Mouse (Mus musculus) midbrain, embryonic 12.5 days (tissue): ENCODE measurements at regions not wholly inside any gene's neighbourhood (a gene's known extent, or its start where the extent isn't known, plus 50 kb on each side); places are given as distances from the start of the nearest gene placed in this dataset.

ENCODE experiments used
- ATAC-seq: fragments of 200-750 bp; cut with Nextera tagmentation; 2 replicates; pipeline ENCODE4 v1.8.0; 2017; ENCODE audit warnings: low read depth, moderate TSS enrichment, moderate library complexity; ENCODE audit not compliant: low FRiP score
- H3K27ac ChIP-seq: fragments of 300-500 bp; sonication (generic); replicated peaks from 2 replicates; pipeline ENCODE4 v1.5.1; 2016; ENCODE audit warnings: mild to moderate bottlenecking
- H3K27me3 ChIP-seq: fragments of 300-500 bp; sonication (generic); 2 replicates; pipeline ENCODE4 v1.6.1; 2016; ENCODE audit warnings: mild to moderate bottlenecking
- H3K36me3 ChIP-seq: fragments of 300-500 bp; sonication (generic); 2 replicates; pipeline ENCODE4 v1.6.1; 2016
- H3K4me1 ChIP-seq: fragments of 300-500 bp; sonication (generic); 2 replicates; pipeline ENCODE4 v1.6.1; 2016
- H3K4me2 ChIP-seq: fragments of 300-500 bp; sonication (generic); replicated peaks from 2 replicates; pipeline ENCODE4 v1.6.1; 2016; ENCODE audit warnings: mild to moderate bottlenecking, moderate library complexity
- H3K4me3 ChIP-seq: fragments of 300-500 bp; sonication (generic); 2 replicates; pipeline ENCODE4 v1.5.1; 2016; ENCODE audit warnings: mild to moderate bottlenecking
- H3K9ac ChIP-seq: fragments of 300-500 bp; sonication (generic); replicated peaks from 2 replicates; pipeline ENCODE4 v1.6.1; 2016; ENCODE audit warnings: mild to moderate bottlenecking, moderate library complexity
- H3K9me3 ChIP-seq: fragments of 300-500 bp; sonication (generic); 2 replicates; pipeline ENCODE4 v1.6.1; 2016; ENCODE audit warnings: mild to moderate bottlenecking
- WGBS: fragments of 180-500 bp; shearing (Covaris S2); methylation state at CpG from one replicate; pipeline ENCODE4 v1.1.7; 2016; 5-methylcytosine and 5-hydroxymethylcytosine counted together

- Histone ChIP-seq H3K9me3 (no peaks in the 10 kb centered on the region), H3K36me3 (no peaks in the 10 kb centered on the region), H3K4me1 (no peaks in the 10 kb centered on the region), H3K27ac (no peak overlapping the region), H3K4me3 (no peak overlapping the region), H3K4me2 (no peak overlapping the region), H3K9ac (no peak overlapping the region), H3K27me3 (peaks cover 16% of the 10 kb centered on the region; the same call in 1 of the 2 replicates)
- ATAC-seq: no peak
- 91% methylated on average over 2 of the region's 2 CpGs for WGBS
Measured at GRCm38 (mm10) chr8:8423443-8423842, 237.6 kb downstream of the Efnb2 start.

- no peak for ATAC-seq
- H3K4me2 ChIP-seq: no peak overlapping the region
- 82% methylated on average over 5 of the region's 5 CpGs for WGBS
- no peaks in the 10 kb centered on the region for H3K4me1 ChIP-seq
- no peaks in the 10 kb centered on the region for H3K9me3 ChIP-seq
- H3K4me3 ChIP-seq: no peak overlapping the region
- H3K27ac ChIP-seq: no peak overlapping the region
- H3K27me3 ChIP-seq: peaks cover 12% of the 10 kb centered on the region; the same call in 1 of the 2 replicates
- no peak overlapping the region for H3K9ac ChIP-seq
- no peaks in the 10 kb centered on the region for H3K36me3 ChIP-seq
Measured at GRCm38 (mm10) chr8:8421713-8422112, 239.3 kb downstream of the Efnb2 start.

- WGBS: 77% methylated on average over 15 of the region's 15 CpGs
- Histone ChIP-seq H3K9ac (no peak overlapping the region), H3K4me3 (no peak overlapping the region), H3K27ac (no peak overlapping the region), H3K36me3 (no peaks in the 10 kb centered on the region), H3K4me2 (no peak overlapping the region), H3K9me3 (no peaks in the 10 kb centered on the region), H3K27me3 (0 out of 2 replicates have a peak, but pooled peaks cover 5% of the 10 kb centered on the region), H3K4me1 (no peaks in the 10 kb centered on the region)
- ATAC-seq: no peak
Measured at GRCm38 (mm10) chr8:8419360-8420330, 241.4 kb downstream of the Efnb2 start.

GRCm38 (mm10) chr8:8418929-8419328, 242.1 kb downstream of the Efnb2 start:
- H3K36me3 ChIP-seq: no peaks in the 10 kb centered on the region
- no peak for ATAC-seq
- H3K4me1 ChIP-seq: no peaks in the 10 kb centered on the region
- H3K4me2 ChIP-seq: no peak overlapping the region
- H3K9ac ChIP-seq: no peak overlapping the region
- 0 out of 2 replicates have a peak, but pooled peaks cover 5% of the 10 kb centered on the region for H3K27me3 ChIP-seq
- H3K4me3 ChIP-seq: no peak overlapping the region
- 87% methylated on average over 6 of the region's 6 CpGs for WGBS
- no peak overlapping the region for H3K27ac ChIP-seq
- no peaks in the 10 kb centered on the region for H3K9me3 ChIP-seq

DNA sequence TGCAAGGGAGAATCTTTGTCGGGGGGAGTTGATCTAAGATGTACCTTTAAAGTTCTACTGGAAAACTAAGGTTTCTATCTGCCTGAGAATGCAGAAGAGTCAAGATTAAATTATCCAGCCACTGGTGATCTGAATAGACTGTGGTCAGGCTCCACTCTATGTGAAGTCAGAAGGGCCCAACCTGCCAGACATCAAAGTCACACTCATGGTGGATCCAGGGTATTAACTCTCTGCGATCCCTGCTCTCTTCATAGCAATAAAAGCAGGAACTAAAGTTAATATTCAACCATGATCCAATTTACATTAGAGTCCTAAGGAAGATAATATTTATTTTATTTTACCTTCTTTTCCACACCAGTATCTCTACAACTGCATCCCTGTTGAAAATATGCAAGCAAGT, 242.5 kb downstream of the Efnb2 start:
- Histone ChIP-seq H3K9ac (no peak overlapping the region), H3K27me3 (0 out of 2 replicates have a peak, but pooled peaks cover 5% of the 10 kb centered on the region), H3K4me2 (no peak overlapping the region), H3K4me3 (no peak overlapping the region), H3K36me3 (no peaks in the 10 kb centered on the region), H3K4me1 (no peaks in the 10 kb centered on the region), H3K27ac (no peak overlapping the region), H3K9me3 (no peaks in the 10 kb centered on the region)
- ATAC-seq: no peak
- WGBS: 97% methylated on average over 2 of the region's 2 CpGs

DNA sequence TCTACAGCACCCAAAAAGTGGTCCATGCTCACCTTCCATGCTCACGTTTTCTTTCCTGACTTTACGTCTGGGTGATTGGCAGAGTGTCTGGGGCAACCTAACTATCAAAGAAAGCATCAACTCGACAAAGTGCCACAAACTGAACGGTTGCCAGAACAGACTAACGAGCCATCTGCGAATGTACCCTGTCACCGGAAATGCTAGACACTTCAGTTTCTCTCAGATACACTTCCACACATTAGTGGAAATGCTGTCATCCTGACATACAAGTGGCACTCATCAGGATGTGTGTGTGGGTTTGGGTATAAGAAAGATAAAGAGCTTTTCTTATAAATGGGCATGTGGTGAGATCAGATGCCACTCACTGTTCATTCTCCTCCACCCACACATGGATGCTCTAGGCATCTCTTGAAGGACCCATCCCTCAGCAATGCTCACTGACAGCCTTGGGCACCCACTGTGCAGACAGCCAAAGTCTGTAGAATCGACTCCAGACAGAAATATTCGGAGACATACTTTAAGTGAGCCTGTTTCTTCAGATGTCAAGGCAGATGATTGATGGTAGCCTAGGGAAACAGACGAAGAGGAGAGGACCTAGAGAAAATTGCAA, 244.8 kb downstream of the Efnb2 start:
- WGBS: 84% methylated on average over 10 of the region's 10 CpGs
- Histone ChIP-seq H3K4me3 (no peak overlapping the region), H3K36me3 (no peaks in the 10 kb centered on the region), H3K9ac (no peak overlapping the region), H3K4me1 (no peaks in the 10 kb centered on the region), H3K27me3 (no peaks in the 10 kb centered on the region), H3K27ac (no peak overlapping the region), H3K4me2 (no peak overlapping the region), H3K9me3 (no peaks in the 10 kb centered on the region)
- no peak for ATAC-seq

DNA sequence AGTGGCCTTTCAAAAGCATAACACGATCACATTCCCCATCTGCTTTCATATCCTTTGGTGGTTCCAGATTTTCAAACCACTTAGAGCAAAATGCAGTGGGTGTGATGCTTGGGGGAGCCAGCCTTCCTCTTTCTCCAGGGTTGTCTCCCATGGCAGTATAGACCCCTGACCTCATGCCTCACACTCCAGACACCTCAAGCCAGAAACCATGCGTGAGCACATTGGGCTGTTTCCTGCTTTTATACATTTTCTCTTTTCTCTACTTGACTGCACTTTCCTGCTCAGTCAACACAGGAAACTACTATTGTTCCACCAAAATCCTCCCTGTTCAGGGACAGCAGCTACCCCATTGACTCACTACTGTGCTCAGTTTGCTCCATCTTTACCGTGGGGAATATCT, 253.7 kb downstream of the Efnb2 start:
- Histone ChIP-seq H3K4me3 (no peak overlapping the region), H3K4me1 (no peaks in the 10 kb centered on the region), H3K9ac (no peak overlapping the region), H3K36me3 (no peaks in the 10 kb centered on the region), H3K4me2 (no peak overlapping the region), H3K27ac (no peak overlapping the region), H3K27me3 (no peaks in the 10 kb centered on the region), H3K9me3 (no peaks in the 10 kb centered on the region)
- WGBS: 80% methylated on average over 3 of the region's 3 CpGs
- ATAC-seq: no peak

DNA sequence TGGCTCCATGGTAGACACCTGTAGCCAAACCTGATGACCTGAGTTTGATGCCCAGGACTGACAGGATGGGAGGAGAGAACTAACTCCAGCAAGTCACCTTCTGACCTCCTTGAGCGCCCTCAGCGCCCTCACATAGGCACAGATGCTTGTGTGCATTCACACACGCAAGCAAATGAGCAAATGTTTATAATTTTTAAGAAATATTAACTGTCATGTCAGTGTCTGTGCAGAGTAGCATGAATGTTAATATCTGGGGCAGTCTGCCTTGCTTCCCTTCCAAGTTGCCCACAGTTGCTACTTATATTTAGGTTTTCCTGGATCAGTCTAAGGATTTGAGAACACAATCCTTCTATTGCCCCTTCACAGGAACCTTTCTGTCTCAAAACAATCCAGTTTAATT, 257.6 kb downstream of the Efnb2 start:
- Histone ChIP-seq H3K4me2 (no peak overlapping the region), H3K9ac (no peak overlapping the region), H3K27me3 (no peaks in the 10 kb centered on the region), H3K27ac (no peak overlapping the region), H3K4me3 (no peak overlapping the region), H3K9me3 (no peaks in the 10 kb centered on the region), H3K36me3 (no peaks in the 10 kb centered on the region), H3K4me1 (no peaks in the 10 kb centered on the region)
- no peak for ATAC-seq
- 90% methylated on average over 3 of the region's 3 CpGs for WGBS

DNA sequence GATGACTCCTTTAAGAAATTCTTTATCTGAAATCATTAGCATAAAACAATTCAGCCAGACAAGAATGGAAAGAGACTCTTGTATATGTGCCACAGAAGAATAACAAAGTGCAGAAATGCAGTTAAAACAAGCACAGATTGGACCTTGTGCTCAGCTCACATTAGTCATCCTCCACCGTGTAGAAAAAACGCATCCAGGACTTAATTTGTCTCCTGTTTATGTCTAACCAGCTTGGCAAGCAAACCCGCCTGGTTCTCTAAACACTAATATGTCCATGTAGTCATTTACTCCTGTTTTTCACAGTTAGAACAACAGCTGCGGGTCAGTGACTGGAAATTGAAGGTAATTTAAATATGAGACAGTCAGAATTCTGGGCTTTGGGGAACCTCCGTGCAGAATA, 268.7 kb downstream of the Efnb2 start:
- WGBS: 82% methylated on average over 5 of the region's 5 CpGs
- H3K4me3 ChIP-seq: no peak overlapping the region
- no peaks in the 10 kb centered on the region for H3K4me1 ChIP-seq
- no peak for ATAC-seq
- no peak overlapping the region for H3K4me2 ChIP-seq
- H3K36me3 ChIP-seq: no peaks in the 10 kb centered on the region
- no peaks in the 10 kb centered on the region for H3K27me3 ChIP-seq
- H3K27ac ChIP-seq: no peak overlapping the region
- no peaks in the 10 kb centered on the region for H3K9me3 ChIP-seq
- no peak overlapping the region for H3K9ac ChIP-seq

DNA sequence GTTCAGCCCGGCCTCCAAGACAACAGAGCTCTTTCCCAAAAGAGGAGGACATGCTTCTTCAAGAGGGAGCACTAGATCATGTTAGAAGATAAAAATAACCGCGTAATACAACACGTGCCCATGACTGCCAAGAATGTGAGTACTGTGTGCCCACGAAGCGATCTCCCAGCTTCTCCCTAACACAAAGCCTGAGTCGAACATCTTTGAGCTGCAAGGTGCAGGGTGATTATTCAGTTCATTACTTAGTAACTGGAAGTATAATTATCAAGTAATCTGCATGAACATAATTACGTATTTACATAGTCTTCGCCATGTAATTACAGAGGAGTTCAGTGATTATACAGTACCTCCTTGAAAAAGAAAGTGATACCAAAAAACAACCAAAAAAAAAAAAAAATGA, 269.7 kb downstream of the Efnb2 start:
- H3K4me2 ChIP-seq: no peak overlapping the region
- H3K36me3 ChIP-seq: no peaks in the 10 kb centered on the region
- 89% methylated on average over 9 of the region's 9 CpGs for WGBS
- no peak for ATAC-seq
- no peaks in the 10 kb centered on the region for H3K9me3 ChIP-seq
- H3K27me3 ChIP-seq: no peaks in the 10 kb centered on the region
- H3K27ac ChIP-seq: no peak overlapping the region
- H3K9ac ChIP-seq: no peak overlapping the region
- no peak overlapping the region for H3K4me3 ChIP-seq
- no peaks in the 10 kb centered on the region for H3K4me1 ChIP-seq

DNA sequence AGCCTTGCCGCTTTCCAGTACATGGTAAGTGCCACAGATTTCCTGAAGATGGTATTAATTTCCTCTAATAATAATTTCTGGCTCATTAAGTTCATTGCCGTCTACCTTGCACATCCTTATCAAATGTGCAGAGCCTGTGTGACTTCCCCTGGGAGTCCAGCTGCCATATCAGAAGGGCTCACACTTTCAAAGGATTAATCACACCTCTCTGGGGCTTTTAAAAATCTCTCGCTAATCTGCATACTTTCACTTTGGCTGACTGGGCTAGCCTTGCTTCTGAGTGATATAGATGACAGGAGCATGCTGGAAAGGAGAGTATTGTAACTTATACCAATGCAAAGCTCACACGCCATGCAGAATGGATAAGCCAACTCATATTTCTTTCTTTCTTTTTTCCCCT, 282.8 kb downstream of the Efnb2 start:
- no peak overlapping the region for H3K27ac ChIP-seq
- H3K4me2 ChIP-seq: no peak overlapping the region
- H3K27me3 ChIP-seq: peaks cover 18% of the 10 kb centered on the region; the same call in 1 of the 2 replicates
- no peak overlapping the region for H3K4me3 ChIP-seq
- H3K9me3 ChIP-seq: no peaks in the 10 kb centered on the region
- no peaks in the 10 kb centered on the region for H3K36me3 ChIP-seq
- H3K9ac ChIP-seq: no peak overlapping the region
- ATAC-seq: peak; percentile 47; the same call in 1 of the 2 replicates
- 36% methylated on average over 4 of the region's 4 CpGs for WGBS
- H3K4me1 ChIP-seq: peaks cover 10% of the 10 kb centered on the region

- no peaks in the 10 kb centered on the region for H3K9me3 ChIP-seq
- H3K36me3 ChIP-seq: no peaks in the 10 kb centered on the region
- H3K9ac ChIP-seq: no peak overlapping the region
- peak; percentile 38; the same call in 1 of the 2 replicates for ATAC-seq
- WGBS: 41% methylated on average over 3 of the region's 3 CpGs
- H3K27me3 ChIP-seq: peaks cover 18% of the 10 kb centered on the region; the same call in 1 of the 2 replicates
- H3K27ac ChIP-seq: no peak overlapping the region
- peaks cover 10% of the 10 kb centered on the region for H3K4me1 ChIP-seq
- no peak overlapping the region for H3K4me2 ChIP-seq
- H3K4me3 ChIP-seq: no peak overlapping the region
Measured at GRCm38 (mm10) chr8:8376791-8377190, 284.3 kb downstream of the Efnb2 start.
